In the genomic region with DNA sequence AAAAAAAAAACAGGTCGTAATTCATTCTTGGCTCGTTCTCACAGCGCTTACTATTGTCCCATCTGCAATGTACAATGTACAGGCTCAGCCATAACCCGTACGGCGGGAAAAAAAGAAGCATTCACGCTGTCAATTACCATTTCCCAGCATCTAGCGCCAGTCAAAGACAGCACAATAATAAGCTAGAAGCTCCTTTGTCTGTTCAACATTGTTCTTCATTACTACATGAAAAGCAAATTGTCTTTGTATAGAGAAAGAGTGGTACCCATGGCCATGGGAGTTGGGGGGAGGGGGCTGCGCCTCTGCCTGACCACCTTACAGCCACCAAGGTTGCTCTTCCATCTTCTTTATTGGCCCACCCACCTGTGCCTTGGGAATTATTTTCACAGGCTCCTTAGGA, we compare ENCODE assay signal across 13 mouse cellular contexts.
DNase-seq lines count a peak whose midpoint lies in the region; ATAC-seq lines count a peak whose summit lies in the region.
"Had no signal": no experiment of that assay in that cellular context is flagged by ENCODE, and none has a peak within 500 bp of the region (broad histone marks: within the 10 kb centered on the region; RNA-seq: fewer than 3 reads in every experiment).

No protein-coding gene starts in this region.

- peak overlapping the region; percentile 38 for H3K4me2 ChIP-seq in forebrain, embryonic 16.5 days (ENCODE audit: low read length)
- H3K4me2 ChIP-seq in neural tube, embryonic 13.5 days: peak overlapping the region; percentile 45
- no peak overlapping the region for H3K4me2 ChIP-seq in liver, embryonic 11.5 days

- H3K9ac ChIP-seq in forebrain, embryonic 16.5 days (replicated peaks; ENCODE audit: low read depth, low read length): no peak overlapping the region; the same call in 1 of the 2 replicates
- peak overlapping the region; percentile 51; the same call in 1 of the 2 replicates for H3K9ac ChIP-seq in neural tube, embryonic 13.5 days
- H3K9ac ChIP-seq in liver, embryonic 11.5 days (ENCODE audit: low read depth, low read length): no peak overlapping the region

- H3K27ac ChIP-seq in forebrain, embryonic 16.5 days (ENCODE audit: low read length): peak overlapping the region; percentile 46
- peak overlapping the region; percentile 74 for H3K27ac ChIP-seq in neural tube, embryonic 13.5 days (replicated peaks)
- H3K27ac ChIP-seq in heart, embryonic 10.5 days: no peak overlapping the region
- H3K27ac ChIP-seq in liver, embryonic 11.5 days (ENCODE audit: low read depth, low read length): no peak overlapping the region

- ATAC-seq in forebrain, embryonic 16.5 days: peak; percentile 82
- ATAC-seq in neural tube, embryonic 13.5 days (ENCODE audit: low read depth): peak; percentile 53; the same call in 1 of the 2 replicates
- no peak for ATAC-seq in liver, embryonic 11.5 days (replicated peaks; ENCODE audit: low FRiP score)

- peak; percentile 17 for DNase-seq in embryo, embryonic 9.5 days (ENCODE audit: extremely low spot score)
- DNase-seq in mesoderm, embryonic 11.5 days (ENCODE audit: low read depth, low spot score): peak; percentile 58
- DNase-seq in heart, embryonic 10.5 days (ENCODE audit: low spot score): no peak
- no peak for DNase-seq in liver, embryonic 11.5 days (ENCODE audit: low spot score)
- no peak for DNase-seq in kidney, adult 11 months
- no peak for DNase-seq in urinary bladder, adult 2 months (ENCODE audit: low spot score)
- DNase-seq: cerebellum, adult 9-10 months; gastrocnemius, postnatal 25 days; lung, adult 18-20 months; lung, postnatal 4 days; thymus, adult 2 months had no signal

- peaks cover 23% of the 10 kb centered on the region for H3K4me1 ChIP-seq in forebrain, embryonic 16.5 days (replicated peaks; ENCODE audit: control insufficient read depth, insufficient read depth, low read length)
- peaks cover 33% of the 10 kb centered on the region for H3K4me1 ChIP-seq in neural tube, embryonic 13.5 days (replicated peaks)
- peaks cover 18% of the 10 kb centered on the region for H3K4me1 ChIP-seq in heart, embryonic 10.5 days
- no peaks in the 10 kb centered on the region for H3K4me1 ChIP-seq in liver, embryonic 11.5 days (replicated peaks; ENCODE audit: control insufficient read depth, insufficient read depth, low read length)

- no peaks in the 10 kb centered on the region for H3K36me3 ChIP-seq in forebrain, embryonic 16.5 days (ENCODE audit: control insufficient read depth, insufficient read depth)
- no peaks in the 10 kb centered on the region for H3K36me3 ChIP-seq in neural tube, embryonic 13.5 days
- H3K36me3 ChIP-seq in heart, embryonic 10.5 days: no peaks in the 10 kb centered on the region
- H3K36me3 ChIP-seq in liver, embryonic 11.5 days (ENCODE audit: control insufficient read depth, insufficient read depth, low read length): no peaks in the 10 kb centered on the region

- no peaks in the 10 kb centered on the region for H3K27me3 ChIP-seq in forebrain, embryonic 16.5 days (replicated peaks; ENCODE audit: control insufficient read depth, insufficient read depth, low read length)
- no peaks in the 10 kb centered on the region for H3K27me3 ChIP-seq in neural tube, embryonic 13.5 days
- no peaks in the 10 kb centered on the region for H3K27me3 ChIP-seq in heart, embryonic 10.5 days (ENCODE audit: insufficient read depth, poor library complexity, severe bottlenecking)
- no peaks in the 10 kb centered on the region for H3K27me3 ChIP-seq in liver, embryonic 11.5 days (replicated peaks; ENCODE audit: control insufficient read depth, insufficient read depth, low read length)

- 5% methylated on average over 9 of the region's 9 CpGs for WGBS in forebrain, embryonic 16.5 days
- 16% methylated on average over 9 of the region's 9 CpGs for whole genome bisulfite sequencing in neural tube, embryonic 13.5 days
- WGBS in heart, embryonic 10.5 days: 83% methylated on average over 9 of the region's 9 CpGs
- WGBS in liver, embryonic 11.5 days: 72% methylated on average over 9 of the region's 9 CpGs

- H3K4me3 ChIP-seq in forebrain, embryonic 16.5 days (replicated peaks; ENCODE audit: low read length): 0 out of 2 replicates have a peak overlapping the region, but pooled peaks have one; percentile 9
- peak overlapping the region; percentile 10; the same call in 1 of the 2 replicates for H3K4me3 ChIP-seq in neural tube, embryonic 13.5 days
- no peak overlapping the region for H3K4me3 ChIP-seq in heart, embryonic 10.5 days
- no peak overlapping the region for H3K4me3 ChIP-seq in liver, embryonic 11.5 days (ENCODE audit: low read depth, low read length)

- H3K9me3 ChIP-seq in forebrain, embryonic 16.5 days (ENCODE audit: control insufficient read depth, low read length): no peaks in the 10 kb centered on the region
- no peaks in the 10 kb centered on the region for H3K9me3 ChIP-seq in neural tube, embryonic 13.5 days
- H3K9me3 ChIP-seq in heart, embryonic 10.5 days: no peaks in the 10 kb centered on the region
- no peaks in the 10 kb centered on the region for H3K9me3 ChIP-seq in liver, embryonic 11.5 days (ENCODE audit: control insufficient read depth, low read length)

Comparison
In these comparisons a context has a peak if more than half of its experiments do, and no peak if none do; other contexts are left out.
1. DNase-seq: peak in embryo, embryonic 9.5 days (single experiment) and mesoderm, embryonic 11.5 days (single experiment); none in heart, embryonic 10.5 days (single experiment), liver, embryonic 11.5 days (single experiment), kidney, adult 11 months (single experiment) and urinary bladder, adult 2 months (single experiment).
2. H3K27ac ChIP-seq: peak in forebrain, embryonic 16.5 days (single experiment) and neural tube, embryonic 13.5 days (single experiment); none in heart, embryonic 10.5 days (single experiment) and liver, embryonic 11.5 days (single experiment).
3. H3K4me3 ChIP-seq: peak in forebrain, embryonic 16.5 days (single experiment) and neural tube, embryonic 13.5 days (single experiment); none in heart, embryonic 10.5 days (single experiment) and liver, embryonic 11.5 days (single experiment).